Mouse (Mus musculus) C2C12 (cell line): ENCODE results near the gene Desi1.

Experiments used
- CEBPB ChIP-seq: IDR thresholded peaks from one replicate; pipeline ENCODE4 v1.6.1; 2011; ENCODE audit warnings: low read depth, mild to moderate bottlenecking, control low read depth, moderate library complexity
- CTCF ChIP-seq: IDR thresholded peaks from one replicate; pipeline ENCODE4 v1.5.1; 2011; ENCODE audit not compliant: control insufficient read depth, insufficient read depth, insufficient read length
- MAX ChIP-seq: IDR thresholded peaks from one replicate; pipeline ENCODE4 v1.6.1; 2011; ENCODE audit warnings: mild to moderate bottlenecking, control low read depth
- MYOG ChIP-seq: IDR thresholded peaks from one replicate; pipeline ENCODE4 v1.6.1; 2011; ENCODE audit not compliant: control insufficient read depth, insufficient read length; ENCODE audit errors: extremely low read depth

DNA sequence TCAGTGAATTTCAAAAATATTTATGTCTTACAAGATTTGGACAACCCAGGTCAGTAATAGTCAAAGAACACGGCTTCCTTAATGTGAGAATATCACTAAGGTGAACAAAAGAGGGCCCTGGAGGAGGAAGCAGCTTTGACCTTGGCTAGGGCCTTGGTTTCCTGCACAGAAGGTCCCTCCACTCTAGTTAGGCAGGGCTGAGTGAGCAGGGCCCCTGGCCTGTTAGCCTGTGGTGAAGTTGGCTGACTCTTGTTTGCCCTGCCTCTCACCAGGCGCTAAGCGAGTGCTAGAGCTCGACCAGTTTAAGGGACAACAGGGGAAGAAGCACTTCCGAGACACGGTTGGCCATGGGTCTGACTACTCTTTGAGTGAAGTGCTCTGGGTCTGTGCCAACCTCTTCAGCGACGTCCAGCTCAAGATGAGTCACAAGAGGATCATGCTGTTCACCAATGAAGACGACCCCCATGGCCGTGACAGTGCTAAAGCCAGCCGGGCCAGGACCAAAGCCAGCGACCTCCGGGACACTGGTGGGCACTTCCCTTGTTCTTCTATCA, 11.1 kb downstream of the Desi1 start:
- TF ChIP-seq MYOG (no peak), CEBPB (no peak), CTCF (no peak), MAX (no peak)
